Mouse (Mus musculus) thymus, postnatal 10 days (tissue): ENCODE results near the gene Sbno2.
"Not testable (repeated sequence)": the region's sequence is repeated elsewhere in the genome, so short reads cannot be mapped to it uniquely, and the experiment has no call there.

Source experiments
- DNase-seq, 2 experiments: peaks; one replicate each; pipeline ENCODE4 v3.0.0; 2021; ENCODE audit warnings: low spot score in 2 of 2

Sbno2 gene

DNA sequence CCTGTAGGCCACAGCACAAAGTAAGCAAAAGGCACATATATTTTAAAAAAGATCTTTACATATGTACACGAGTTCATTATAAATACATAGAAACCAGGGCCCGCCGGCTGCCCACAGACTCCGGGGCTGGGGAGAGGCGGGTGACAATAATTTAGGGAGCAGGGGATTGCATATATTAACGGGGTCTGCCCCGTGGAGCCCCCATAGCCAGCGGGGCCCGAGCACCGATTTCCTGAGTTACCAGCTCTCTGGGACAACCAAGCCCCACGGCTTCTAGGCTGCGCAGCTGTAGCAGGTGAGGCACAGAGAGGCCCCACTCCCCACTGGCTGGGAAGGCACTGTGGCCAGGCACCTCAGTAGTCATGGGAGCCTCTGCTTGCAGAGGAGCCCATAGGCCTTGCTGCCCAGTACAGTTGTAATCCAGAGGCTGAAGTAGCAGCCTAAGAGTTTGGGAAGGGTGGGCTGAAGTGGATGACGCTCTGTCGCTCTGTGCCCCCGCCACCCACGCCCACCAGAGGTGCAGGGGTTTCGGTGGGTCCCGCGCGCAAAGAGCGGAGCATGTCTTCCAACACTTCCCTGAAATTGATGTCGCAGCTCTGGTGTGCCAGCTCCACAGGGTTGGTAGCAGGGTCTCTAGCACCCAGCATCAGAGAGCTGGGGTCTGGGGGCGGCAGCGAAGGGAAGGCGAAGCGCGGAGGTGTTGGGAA is 48.2 kb downstream of the Sbno2 start:
- DNase-seq: no peak

GRCm38 (mm10) chr10:80056506-80056905 is 48.9 kb downstream of the Sbno2 start:
- no peak for DNase-seq

- no peak for DNase-seq
These were observed 49.5 kb downstream of the Sbno2 start for GRCm38 (mm10) chr10:80055891-80056290.

DNA sequence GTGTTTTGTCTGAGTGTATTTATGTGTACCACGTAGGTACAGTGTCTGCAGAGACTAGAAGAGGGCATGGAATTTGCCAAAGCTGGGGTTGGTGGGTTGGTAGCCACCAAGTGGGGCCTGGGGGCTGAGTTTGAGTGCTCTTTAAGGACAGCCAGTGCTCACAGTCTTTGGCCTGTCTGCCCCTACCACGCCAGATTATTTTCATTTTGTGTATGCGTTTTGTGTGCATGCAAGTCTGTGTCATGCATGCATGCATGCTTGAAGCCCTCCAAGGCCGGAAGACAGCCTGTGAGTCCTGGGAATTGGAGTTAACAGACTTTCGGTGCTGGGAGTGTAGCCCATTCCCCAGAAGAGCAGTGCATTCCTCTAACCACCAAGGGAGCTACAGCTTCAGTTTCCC is 50.0 kb downstream of the Sbno2 start:
- DNase-seq: no peak

- not testable (repeated sequence) for DNase-seq
These were observed 50.5 kb downstream of the Sbno2 start for GRCm38 (mm10) chr10:80054911-80055310.

DNA sequence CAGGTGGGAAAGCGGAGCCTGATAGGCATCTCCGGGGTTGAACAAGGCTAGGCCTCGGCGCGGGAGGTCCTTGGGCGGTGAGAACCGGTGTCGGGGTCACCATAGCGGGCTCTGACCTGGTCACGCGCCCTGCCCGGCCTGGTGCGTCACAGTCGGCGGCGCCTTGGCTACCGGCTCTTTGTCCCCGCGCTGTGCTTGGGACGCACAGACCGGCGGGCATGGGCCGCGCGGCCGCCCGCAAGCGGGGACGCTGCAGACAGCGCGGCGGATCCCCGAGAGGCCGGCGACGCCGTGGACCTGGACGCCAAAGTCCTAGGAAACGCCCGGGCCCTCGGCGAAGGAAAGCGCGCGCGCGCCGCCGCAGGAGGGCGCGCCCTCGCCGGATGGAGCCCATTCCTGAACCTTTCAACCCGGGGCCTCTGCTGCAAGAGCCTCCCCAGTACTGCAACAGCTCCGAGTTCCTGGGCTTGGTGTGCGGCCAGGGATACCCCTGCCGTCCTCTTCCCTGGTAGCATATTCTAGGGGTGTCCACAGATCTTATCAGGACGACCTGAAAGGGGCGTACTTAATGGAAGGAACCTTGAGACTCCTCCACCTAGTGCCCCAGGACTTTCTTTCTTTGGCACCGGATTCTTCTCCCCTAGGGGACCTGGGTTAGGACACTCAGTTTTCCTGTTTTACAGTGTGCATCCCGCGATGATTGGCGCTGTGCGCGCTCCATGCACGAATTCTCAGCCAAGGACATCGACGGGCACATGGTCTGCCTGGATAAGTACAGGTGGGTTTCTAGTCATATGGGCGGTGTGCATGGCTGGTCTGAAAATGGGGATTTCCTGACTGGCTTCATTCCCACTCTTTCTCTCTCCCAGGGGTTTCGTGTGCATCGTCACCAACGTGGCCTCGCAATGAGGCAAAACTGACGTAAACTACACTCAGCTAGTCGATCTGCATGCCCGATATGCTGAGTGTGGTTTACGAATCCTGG is 51.2 kb downstream of the Sbno2 start:
- DNase-seq: peak; percentile 59 to 73

- DNase-seq: peak; percentile 99
These were observed 52.1 kb downstream of the Sbno2 start for GRCm38 (mm10) chr10:80053259-80053780.

GRCm38 (mm10) chr10:80052374-80052764 is 53.0 kb downstream of the Sbno2 start:
- no peak for DNase-seq

GRCm38 (mm10) chr10:80051618-80052373 is 53.6 kb downstream of the Sbno2 start:
- DNase-seq: peak; percentile 44 to 46

DNA sequence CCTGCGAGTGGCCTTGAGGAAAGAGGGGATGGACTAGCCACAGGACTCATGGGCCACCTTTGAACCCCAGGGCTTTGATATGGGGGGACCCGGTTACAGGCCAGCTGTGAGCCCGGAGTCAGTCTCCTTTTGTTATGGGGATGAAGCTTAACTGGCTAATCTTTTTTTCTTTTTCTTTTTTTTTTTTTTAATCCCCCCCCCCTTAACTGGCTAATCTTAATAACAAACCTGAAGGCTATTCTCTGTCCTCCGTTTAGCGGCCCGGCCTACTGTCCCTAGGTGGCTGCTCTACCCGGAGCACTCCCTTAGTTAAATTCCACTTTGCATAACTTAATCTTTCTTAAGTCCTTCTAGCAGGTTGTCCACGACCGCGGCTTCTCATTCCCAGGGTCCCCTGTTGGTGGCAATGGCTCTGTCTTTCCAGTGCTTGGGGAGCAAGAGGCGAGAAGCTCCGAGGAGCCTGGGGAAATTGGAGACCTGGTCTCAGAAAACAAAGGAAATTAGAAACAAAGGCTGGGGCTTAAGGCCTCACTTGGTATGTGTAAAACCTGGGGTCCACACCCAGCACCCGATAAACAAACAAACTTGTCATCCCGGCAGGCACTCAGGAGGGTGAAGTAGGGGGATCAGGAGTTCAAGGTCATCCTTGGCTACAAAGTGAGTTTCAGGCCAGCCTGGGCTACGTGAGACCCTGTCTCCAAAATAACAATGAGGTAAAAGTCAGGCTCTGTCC is 54.3 kb downstream of the Sbno2 start:
- no peak for DNase-seq

GRCm38 (mm10) chr10:80050244-80050643 is 55.1 kb downstream of the Sbno2 start:
- no peak for DNase-seq

DNA sequence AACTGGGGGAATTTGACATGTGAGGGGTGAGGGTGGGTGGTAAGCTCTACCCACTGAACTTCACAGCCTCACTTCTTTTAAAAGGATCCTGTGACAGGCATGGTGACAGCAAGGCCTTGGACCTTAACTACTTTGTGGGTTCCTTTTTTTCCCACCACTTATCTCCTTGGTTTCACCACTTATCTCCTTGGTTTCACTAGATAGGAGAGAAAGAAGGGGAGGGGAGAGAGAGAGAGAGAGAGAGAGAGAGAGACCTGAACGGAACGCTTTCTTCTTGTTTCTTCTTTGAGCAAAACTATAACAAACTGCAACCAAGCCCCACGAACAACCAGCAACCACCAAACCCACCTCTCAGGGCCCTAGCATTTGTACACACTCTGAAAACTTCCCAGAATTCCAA is 56.5 kb downstream of the Sbno2 start:
- DNase-seq: no peak

DNA sequence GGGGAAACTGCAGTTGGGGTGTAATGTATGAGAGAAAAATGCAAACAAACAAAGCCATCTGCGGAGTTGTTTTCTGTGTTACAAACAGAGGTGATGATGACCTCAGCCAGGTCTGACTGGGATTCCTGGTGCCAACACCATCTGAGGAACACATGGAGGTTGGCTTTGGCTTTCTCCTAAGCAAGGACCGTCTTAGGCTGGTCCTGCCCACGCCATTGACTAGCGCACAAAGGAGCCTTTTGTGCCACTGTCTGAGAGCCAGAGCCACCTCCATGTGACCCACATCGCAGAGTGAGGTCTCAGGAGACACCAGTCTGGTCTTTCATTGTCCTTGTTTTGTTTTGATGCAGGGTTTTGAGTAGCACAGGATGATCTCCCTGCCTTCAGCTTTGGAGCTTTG is 57.0 kb downstream of the Sbno2 start:
- DNase-seq: no peak

DNA sequence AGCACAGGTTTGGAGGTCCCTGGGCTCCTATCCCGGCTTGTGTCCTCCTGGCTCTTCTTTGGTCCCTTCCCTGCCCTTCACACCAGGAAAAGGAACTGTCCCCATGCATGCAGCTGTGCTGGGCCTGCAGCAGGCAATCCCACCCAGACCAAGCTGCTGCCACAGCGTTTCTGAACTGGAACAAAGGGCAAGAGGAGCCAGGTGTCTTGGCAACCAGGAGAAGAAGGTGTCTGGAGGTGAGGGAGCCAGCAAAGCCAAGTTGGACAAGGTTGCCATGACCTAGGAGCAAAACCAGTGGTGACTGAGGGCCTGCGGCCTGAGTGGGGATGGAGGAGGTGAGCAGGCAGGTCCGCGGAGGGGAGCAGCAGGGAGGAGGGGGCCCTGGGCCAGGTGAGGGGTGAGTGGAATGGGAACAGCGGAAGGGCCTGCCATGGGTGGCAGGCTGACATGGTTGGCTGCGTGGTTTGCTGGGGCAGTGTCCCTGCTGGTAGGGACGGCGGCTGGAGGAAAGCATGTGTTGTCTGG is 58.3 kb downstream of the Sbno2 start, which contains the start of gene Gpx4:
Gene Gpx4 (plus strand): TSS at position 126 of the 525 bp plus-strand sequence.
- DNase-seq: no peak

- DNase-seq: no peak
These were observed 59.6 kb downstream of the Sbno2 start for GRCm38 (mm10) chr10:80045766-80046165.

- DNase-seq: not testable (repeated sequence)
These were observed 60.0 kb downstream of the Sbno2 start for GRCm38 (mm10) chr10:80045364-80045763.

GRCm38 (mm10) chr10:80044087-80044486 is 61.3 kb downstream of the Sbno2 start:
- DNase-seq: no peak

DNA sequence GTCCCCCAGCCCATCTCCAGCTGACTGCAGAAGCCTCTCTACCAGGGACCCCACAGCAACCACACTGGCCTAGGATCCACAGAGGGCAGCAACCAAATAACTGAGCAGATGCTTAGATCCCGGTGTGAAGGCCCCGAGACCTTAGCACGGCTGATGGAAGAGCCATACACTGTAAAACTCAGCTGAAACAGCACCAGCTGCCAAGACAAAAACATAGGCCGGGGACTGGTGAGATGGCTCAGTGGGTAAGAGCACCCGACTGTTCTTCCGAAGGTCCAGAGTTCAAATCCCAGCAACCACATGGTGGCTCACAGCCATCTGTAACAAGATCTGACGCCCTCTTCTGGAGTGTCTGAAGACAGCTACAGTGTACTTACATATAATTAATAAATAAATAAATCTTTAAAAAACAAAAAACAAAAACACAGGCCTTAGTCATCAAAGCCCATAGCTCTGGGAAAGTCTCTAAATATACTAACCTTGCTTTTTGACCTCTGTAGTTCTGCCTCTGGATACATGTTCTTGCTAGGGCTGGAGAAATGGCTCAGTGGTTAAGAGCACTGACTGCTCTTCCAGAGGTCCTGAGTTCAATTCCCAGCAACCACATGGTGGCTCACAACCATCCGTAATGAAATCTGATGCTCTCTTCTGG is 63.8 kb downstream of the Sbno2 start:
- not testable (repeated sequence) for DNase-seq

DNA sequence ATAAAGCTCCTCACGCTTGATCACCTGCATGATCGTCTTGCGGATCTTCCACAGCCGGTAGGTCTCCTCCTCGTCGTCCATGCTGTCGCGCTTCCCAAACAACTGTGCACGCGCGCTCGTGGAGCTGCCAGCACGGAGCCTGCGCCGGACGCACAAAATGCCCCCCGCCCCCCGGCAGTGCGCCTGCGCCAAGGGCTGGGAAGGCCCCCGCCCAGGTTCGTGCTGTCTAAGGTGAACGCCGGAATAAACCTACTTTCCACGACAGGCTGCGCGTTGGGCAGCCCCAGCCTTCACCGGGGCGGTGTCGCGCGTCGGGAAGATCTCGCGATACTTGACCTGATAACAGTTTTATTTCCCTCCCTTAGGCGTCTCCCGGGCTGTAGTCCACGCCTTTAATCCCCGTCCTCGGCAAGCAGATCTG is 65.8 kb downstream of the Sbno2 start, which contains the start of gene Polr2e:
Gene Polr2e (minus strand): TSS at position 237 of the 421 bp plus-strand sequence.
- peak; percentile 96 for DNase-seq

DNA sequence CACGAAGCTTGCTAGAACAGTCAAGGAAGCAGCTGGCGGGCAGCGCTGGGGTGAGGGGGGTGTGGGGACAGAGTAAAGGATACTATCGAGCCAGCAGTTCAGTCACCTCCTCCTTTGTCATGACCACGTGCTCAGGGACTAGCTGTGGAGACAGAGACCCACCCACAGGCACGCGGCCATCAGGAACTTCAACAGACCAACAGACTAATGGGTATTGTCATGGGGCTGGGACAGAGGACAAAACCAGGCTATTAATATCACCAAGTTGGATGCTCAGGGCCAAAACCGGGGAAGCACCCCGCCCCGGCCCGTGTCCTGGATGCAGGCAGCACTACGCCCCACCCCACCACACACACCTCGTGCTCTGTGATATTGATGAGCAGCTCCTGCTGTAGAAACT is 68.5 kb downstream of the Sbno2 start:
- no peak for DNase-seq
